Mouse (Mus musculus) CH12.LX (cell line): ENCODE data around the gene Dlg2. TPM values are rescaled to one million over a fixed set of nuclear protein-coding genes. Genes with fewer than 3 reads are reported as not detected.

Experiments used
- DNase-seq: peaks from one replicate; pipeline ENCODE4 v3.0.0-alpha.2; 2013; ENCODE audit errors: extremely low read depth
- H3K27ac ChIP-seq: 2 replicates; pipeline ENCODE4 v1.5.1; 2012; ENCODE audit warnings: low read depth, mild to moderate bottlenecking, control low read depth, moderate library complexity; ENCODE audit not compliant: insufficient read depth
- H3K27me3 ChIP-seq: replicated peaks from 2 replicates; pipeline ENCODE3; 2012; ENCODE audit warnings: inconsistent platforms
- H3K36me3 ChIP-seq, 2 experiments: replicated peaks in 1 of 2; 2 replicates each; pipeline versions ENCODE3 to v1.6.1; 2012; ENCODE audit warnings: inconsistent platforms in 1 of 2, low read length in 1 of 2, mild to moderate bottlenecking in 1 of 2, mixed read lengths in 1 of 2, moderate library complexity in 1 of 2; ENCODE audit not compliant: control insufficient read depth in 1 of 2, insufficient read depth in 1 of 2
- H3K4me1 ChIP-seq, 2 experiments: 2 replicates each; pipeline ENCODE4 v1.6.1; 2012; ENCODE audit warnings: inconsistent platforms in 1 of 2, moderate library complexity in 1 of 2; ENCODE audit not compliant: insufficient read depth in 2 of 2, control insufficient read depth in 1 of 2
- H3K4me2 ChIP-seq: 2 replicates; pipeline ENCODE4 v1.6.1; 2012; ENCODE audit warnings: low read depth, mild to moderate bottlenecking, control low read depth; ENCODE audit not compliant: poor library complexity, insufficient read depth, severe bottlenecking
- H3K4me3 ChIP-seq, 3 experiments: fragments of 150-350 bp in 1 of 3; sonication (generic) in 1 of 3; replicated peaks in 1 of 3; 2 replicates each; pipeline versions ENCODE3 to v1.5.1; 2011 to 2012; ENCODE audit warnings: low read depth in 2 of 3, low read length in 2 of 3, mild to moderate bottlenecking in 2 of 3, moderate library complexity in 2 of 3, control low read depth in 1 of 3, improper control_type of control experiment in 1 of 3, inconsistent platforms in 1 of 3, mixed read lengths in 1 of 3; ENCODE audit not compliant: poor library complexity in 1 of 3
- H3K79me2 ChIP-seq: replicated peaks from 2 replicates; pipeline ENCODE4 v1.6.1; 2012; ENCODE audit warnings: mild to moderate bottlenecking, moderate library complexity; ENCODE audit not compliant: control insufficient read depth, poor library complexity, insufficient read depth, severe bottlenecking; ENCODE audit errors: extremely low read depth
- H3K9ac ChIP-seq: 2 replicates; pipeline ENCODE4 v1.6.1; 2012; ENCODE audit warnings: low read depth, mild to moderate bottlenecking, control low read depth, moderate library complexity; ENCODE audit not compliant: insufficient read depth
- H3K9me3 ChIP-seq: replicated peaks from 2 replicates; pipeline ENCODE3; 2012; ENCODE audit warnings: low read length, inconsistent platforms, mixed read lengths
- CHD2 ChIP-seq: IDR thresholded peaks from 2 replicates; pipeline ENCODE4 v1.6.1; 2011; ENCODE audit warnings: low read length, improper control_type of control experiment
- E2F4 ChIP-seq: IDR thresholded peaks from 2 replicates; pipeline ENCODE4 v1.6.1; 2011; ENCODE audit warnings: low read depth, low read length, improper control_type of control experiment; ENCODE audit not compliant: insufficient replicate concordance
- EP300 ChIP-seq: IDR thresholded peaks from 2 replicates; pipeline ENCODE4 v1.6.1; 2011; ENCODE audit warnings: low read length, improper control_type of control experiment
- GABPA ChIP-seq: IDR thresholded peaks from 2 replicates; pipeline ENCODE4 v1.6.1; 2012; ENCODE audit warnings: low read depth, low read length, improper control_type of control experiment, inconsistent platforms; ENCODE audit not compliant: insufficient replicate concordance
- HCFC1 ChIP-seq: IDR thresholded peaks from 2 replicates; pipeline ENCODE4 v1.6.1; 2012; ENCODE audit warnings: low read depth, mild to moderate bottlenecking, inconsistent platforms, low read length, improper control_type of control experiment
- JUN ChIP-seq: IDR thresholded peaks from 2 replicates; pipeline ENCODE4 v1.6.1; 2011; ENCODE audit warnings: low read depth, mild to moderate bottlenecking, low read length, improper control_type of control experiment, moderate library complexity; ENCODE audit not compliant: insufficient read depth
- JUND ChIP-seq: conservative IDR thresholded peaks from 2 replicates; pipeline ENCODE4 v1.6.1; 2011; ENCODE audit warnings: low read depth, low read length, improper control_type of control experiment
- KAT2A ChIP-seq: IDR thresholded peaks from 2 replicates; pipeline ENCODE4 v1.6.1; 2012; ENCODE audit warnings: low read length, improper control_type of control experiment, inconsistent platforms; ENCODE audit not compliant: insufficient replicate concordance
- MAZ ChIP-seq: IDR thresholded peaks from 2 replicates; pipeline ENCODE4 v1.6.1; 2012; ENCODE audit warnings: low read depth, mild to moderate bottlenecking, inconsistent platforms, low read length, improper control_type of control experiment, moderate library complexity
- MEF2A ChIP-seq: IDR thresholded peaks from 2 replicates; pipeline ENCODE4 v1.6.1; 2014; ENCODE audit warnings: low read depth, mild to moderate bottlenecking, inconsistent platforms, low read length, improper control_type of control experiment, borderline replicate concordance
- MXI1 ChIP-seq: IDR thresholded peaks from 2 replicates; pipeline ENCODE4 v1.6.1; 2011; ENCODE audit warnings: mild to moderate bottlenecking, low read depth, low read length, improper control_type of control experiment
- MYC ChIP-seq: IDR thresholded peaks from 2 replicates; pipeline ENCODE4 v1.6.1; 2011; ENCODE audit warnings: low read depth, mild to moderate bottlenecking, improper control_type of control experiment, low read length
- POLR2AphosphoS2 ChIP-seq: IDR thresholded peaks from 2 replicates; pipeline ENCODE4 v1.6.1; 2011; ENCODE audit warnings: low read depth, low read length, improper control_type of control experiment
- RAD21 ChIP-seq: IDR thresholded peaks from 2 replicates; pipeline ENCODE4 v1.6.1; 2011; ENCODE audit warnings: low read depth, mild to moderate bottlenecking, low read length, improper control_type of control experiment, moderate library complexity
- RCOR1 ChIP-seq: conservative IDR thresholded peaks from 2 replicates; pipeline ENCODE4 v1.6.1; 2012; ENCODE audit warnings: low read depth, mild to moderate bottlenecking, inconsistent platforms, low read length, improper control_type of control experiment
- SMC3 ChIP-seq: IDR thresholded peaks from 2 replicates; pipeline ENCODE4 v1.6.1; 2011; ENCODE audit warnings: low read depth, low read length, improper control_type of control experiment
- UBTF ChIP-seq: IDR thresholded peaks from 2 replicates; pipeline ENCODE4 v1.6.1; 2012; ENCODE audit warnings: low read depth, mild to moderate bottlenecking, inconsistent platforms, low read length, improper control_type of control experiment, moderate library complexity
- USF1 ChIP-seq: IDR thresholded peaks from 2 replicates; pipeline ENCODE4 v1.6.1; 2014; ENCODE audit warnings: low read depth, mild to moderate bottlenecking, inconsistent platforms, low read length, improper control_type of control experiment
- USF2 ChIP-seq: conservative IDR thresholded peaks from 2 replicates; pipeline ENCODE4 v1.6.1; 2011; ENCODE audit warnings: low read depth, low read length, improper control_type of control experiment
- ZKSCAN1 ChIP-seq: IDR thresholded peaks from 2 replicates; pipeline ENCODE4 v1.6.1; 2012; ENCODE audit warnings: low read depth, inconsistent platforms, low read length, improper control_type of control experiment, borderline replicate concordance
- ZMIZ1 ChIP-seq: IDR thresholded peaks from 2 replicates; pipeline ENCODE4 v1.6.1; 2012; ENCODE audit warnings: low read depth, mild to moderate bottlenecking, inconsistent platforms, low read length, improper control_type of control experiment
- dilution Hi-C: fragments of 300-500 bp; cut with MboI; formaldehyde crosslinking; loops from 2 replicates; pipeline ENCODE4 v1.14.3; 2020; ENCODE audit warnings: low sequenced_read_pairs; ENCODE audit not compliant: extremely low pct_unique_long_range_greater_than_20kb, extremely low pct_ligation_motif_present
- in situ Hi-C: fragments of 300-500 bp; cut with MboI; formaldehyde crosslinking; loops from 3 replicates; pipeline ENCODE4 v1.14.3; 2019; ENCODE audit warnings: low sequenced_read_pairs, low pct_ligation_motif_present, low pct_unique_long_range_greater_than_20kb, mixed read lengths
- polyA plus RNA-seq: library from polyadenylated mRNA; unstranded; fragments of >175 nt; gene quantifications from 2 replicates; pipeline ENCODE4 v1.2.1, GENCODE M21; 2012; ENCODE audit warnings: low read depth; ENCODE audit not compliant: insufficient read length
- total RNA-seq, 2 experiments: library from RNA; depleted of rRNA; stranded (reverse); fragments of 300-350 nt in 1 of 2; fragments of >200 nt in 1 of 2; gene quantifications; 2 replicates each; pipeline ENCODE4 v1.2.3; 2012 to 2014

Gene Dlg2
- total and polyA plus RNA-seq, 3 experiments, result 0.36 TPM; not detected in 2

DNA sequence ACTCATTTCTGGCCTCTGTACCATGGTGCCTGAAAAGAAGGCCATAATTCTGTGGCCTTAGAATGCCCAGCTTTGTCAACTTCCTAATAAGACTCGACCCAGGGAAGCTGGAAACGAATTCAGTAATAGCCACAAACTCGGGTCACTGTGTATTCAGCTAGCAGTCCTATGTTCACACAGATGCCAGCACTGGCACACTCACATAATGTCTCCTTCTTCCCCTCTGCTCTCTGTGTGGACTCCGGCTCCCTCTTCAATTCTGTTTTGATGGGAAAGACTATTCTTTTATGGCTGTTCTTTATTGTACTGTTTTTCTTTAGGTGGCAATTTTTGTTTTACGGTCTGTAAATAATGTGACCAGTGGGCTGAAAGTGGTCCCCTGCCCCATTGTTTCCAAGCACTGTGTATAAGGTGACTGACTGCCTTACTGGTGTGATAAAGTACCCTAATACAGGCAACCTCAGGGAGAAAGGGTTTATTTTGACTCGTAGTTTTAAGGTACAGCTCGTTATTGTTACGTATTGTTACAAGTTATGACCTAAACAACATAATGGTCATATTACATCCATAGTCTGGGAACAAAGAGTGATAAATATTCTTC is 1816.5 kb downstream of the Dlg2 start:
- Histone ChIP-seq H3K79me2 (no peaks in the 10 kb centered on the region), H3K9ac (no peak overlapping the region), H3K4me2 (no peak overlapping the region), H3K27me3 (no peaks in the 10 kb centered on the region), H3K4me3 (no peak overlapping the region), H3K27ac (no peak overlapping the region), H3K9me3 (no peaks in the 10 kb centered on the region), H3K36me3 (no peaks in the 10 kb centered on the region), H3K4me1 (no peaks in the 10 kb centered on the region)
- in situ Hi-C loops (no loop called here), dilution Hi-C loops (no loop called here)
- DNase-seq, result no peak
- no peak for TF ChIP-seq MXI1
- no peak for TF ChIP-seq ZMIZ1
- TF ChIP-seq RAD21, result no peak
- TF ChIP-seq USF1, result no peak
- TF ChIP-seq HCFC1, result no peak
- TF ChIP-seq RCOR1, result no peak
- no peak for TF ChIP-seq MEF2A
- TF ChIP-seq KAT2A, result no peak
- no peak for TF ChIP-seq ZKSCAN1
- TF ChIP-seq CHD2, result no peak
- TF ChIP-seq E2F4, result no peak
- no peak for TF ChIP-seq SMC3
- no peak for TF ChIP-seq JUN
- no peak for TF ChIP-seq GABPA
- no peak for TF ChIP-seq USF2
- no peak for TF ChIP-seq EP300
- no peak for TF ChIP-seq MYC
- no peak for TF ChIP-seq MAZ
- no peak for TF ChIP-seq JUND

DNA sequence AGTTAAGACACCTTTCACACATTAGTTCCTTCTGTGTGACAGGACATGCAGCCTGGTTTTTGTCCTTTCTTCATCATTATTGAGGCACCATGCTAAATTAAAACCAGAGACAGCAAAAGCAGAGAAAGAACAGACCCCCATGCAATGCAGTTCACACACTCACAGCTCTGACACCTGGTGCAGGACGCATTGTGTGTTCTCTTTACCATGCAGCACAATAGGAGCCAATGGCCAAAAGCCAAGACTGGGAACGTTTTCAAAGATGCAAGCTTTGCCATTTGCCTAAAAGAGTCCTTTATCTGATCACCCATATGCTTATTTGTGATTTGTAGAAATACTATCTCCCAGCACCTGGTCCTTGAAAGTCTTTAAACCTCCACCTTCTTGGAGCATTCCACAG is 1824.6 kb downstream of the Dlg2 start:
- H3K27ac ChIP-seq, result no peak overlapping the region

More for the DNA sequence above, 1824.6 kb downstream of the Dlg2 start:
- H3K4me2 ChIP-seq, result no peak overlapping the region
- no peak for TF ChIP-seq POLR2AphosphoS2
- no peak for TF ChIP-seq USF1
- no peak for TF ChIP-seq ZMIZ1
- no peak for TF ChIP-seq UBTF
- no peak for TF ChIP-seq GABPA
- TF ChIP-seq JUND, result no peak
- no peak for TF ChIP-seq JUN
- TF ChIP-seq KAT2A, result no peak
- no peak for TF ChIP-seq E2F4
- no peak for TF ChIP-seq HCFC1
- TF ChIP-seq CHD2, result no peak
- no peak overlapping the region for H3K9ac ChIP-seq
- H3K9me3 ChIP-seq, result no peaks in the 10 kb centered on the region
- H3K79me2 ChIP-seq, result no peaks in the 10 kb centered on the region
- no peaks in the 10 kb centered on the region for H3K27me3 ChIP-seq
- dilution Hi-C loops, result no loop called here
- in situ Hi-C loops, result no loop called here
- H3K4me1 ChIP-seq, result no peaks in the 10 kb centered on the region
- no peak overlapping the region for H3K4me3 ChIP-seq
- DNase-seq, result no peak
- no peaks in the 10 kb centered on the region for H3K36me3 ChIP-seq
